Comparison of ENCODE assay signal across 15 mouse cellular contexts in the genomic region with DNA sequence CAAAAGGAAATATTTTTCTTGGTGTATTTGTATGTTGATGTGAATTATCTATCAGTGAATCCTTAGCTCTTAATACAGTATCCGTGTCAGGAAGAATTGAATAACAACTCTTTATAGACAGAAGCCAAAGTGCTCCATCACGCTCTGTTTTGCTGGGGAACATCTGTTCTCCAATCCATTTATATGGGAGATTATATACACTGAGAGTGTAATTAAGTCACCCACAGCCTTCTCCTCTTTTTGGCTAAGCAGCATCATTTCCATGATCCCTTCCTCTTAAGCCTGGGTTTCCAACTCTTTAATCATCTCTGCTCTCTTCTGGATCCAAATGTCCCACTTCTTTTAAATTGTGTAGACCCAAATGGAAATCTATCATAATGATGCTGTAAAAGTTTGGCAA.
"Had no signal": no experiment of that assay in that cellular context is flagged by ENCODE, and none has a peak within 500 bp of the region (broad histone marks: within the 10 kb centered on the region; RNA-seq: fewer than 3 reads in every experiment).

No protein-coding gene starts in this region.

- H3K27me3 ChIP-seq: kidney, embryonic 15.5 days; limb, embryonic 15.5 days; liver, embryonic 12.5 days; midbrain, embryonic 15.5 days; neural tube, embryonic 13.5 days; stomach, embryonic 15.5 days had no signal

- H3K27ac ChIP-seq: kidney, embryonic 15.5 days; limb, embryonic 15.5 days; liver, embryonic 12.5 days; midbrain, embryonic 15.5 days; neural tube, embryonic 13.5 days had no signal

- H3K36me3 ChIP-seq: kidney, embryonic 15.5 days; limb, embryonic 15.5 days; liver, embryonic 12.5 days; midbrain, embryonic 15.5 days; neural tube, embryonic 13.5 days; stomach, embryonic 15.5 days had no signal

- H3K9ac ChIP-seq: kidney, embryonic 15.5 days; limb, embryonic 15.5 days; liver, embryonic 12.5 days; lung, embryonic 14.5 days; midbrain, embryonic 15.5 days; neural tube, embryonic 13.5 days; stomach, embryonic 15.5 days had no signal

- H3K4me1 ChIP-seq: kidney, embryonic 15.5 days; limb, embryonic 15.5 days; liver, embryonic 12.5 days; midbrain, embryonic 15.5 days; neural tube, embryonic 13.5 days; stomach, embryonic 15.5 days had no signal

- H3K4me2 ChIP-seq: kidney, embryonic 15.5 days; limb, embryonic 15.5 days; liver, embryonic 12.5 days; lung, embryonic 14.5 days; midbrain, embryonic 11.5 days; midbrain, embryonic 15.5 days; neural tube, embryonic 13.5 days; stomach, embryonic 15.5 days had no signal

- DNase-seq: kidney, adult 2 months; kidney, postnatal 14 days; lung, embryonic 14.5 days; lung, postnatal 10 days; lung, postnatal 4 days; right cerebral cortex, postnatal 14 days; thymus, adult 18-20 months; thymus, postnatal 14 days had no signal

- ATAC-seq: liver, embryonic 12.5 days; midbrain, embryonic 15.5 days had no signal

- H3K4me3 ChIP-seq: kidney, embryonic 15.5 days; limb, embryonic 15.5 days; liver, embryonic 12.5 days; midbrain, embryonic 15.5 days; neural tube, embryonic 13.5 days; stomach, embryonic 15.5 days had no signal

- H3K9me3 ChIP-seq: kidney, embryonic 15.5 days; limb, embryonic 15.5 days; liver, embryonic 12.5 days; midbrain, embryonic 15.5 days; neural tube, embryonic 13.5 days; stomach, embryonic 15.5 days had no signal
